Mouse (Mus musculus) gastrocnemius, postnatal 10 days (tissue): ENCODE measurements at regions not wholly inside any gene's neighbourhood (a gene's known extent, or its start where the extent isn't known, plus 50 kb on each side); places are given as distances from the start of the nearest gene placed in this dataset.

Source experiments
- DNase-seq: peaks from one replicate; pipeline ENCODE4 v3.0.0; 2021; ENCODE audit warnings: mixed read lengths

GRCm38 (mm10) chr14:62002131-62002530, 290.3 kb upstream of the Rnaseh2b start:
- DNase-seq: no peak

- DNase-seq: peak; percentile 50
Measured at GRCm38 (mm10) chr14:62003013-62003781, 289.2 kb upstream of the Rnaseh2b start.

DNA sequence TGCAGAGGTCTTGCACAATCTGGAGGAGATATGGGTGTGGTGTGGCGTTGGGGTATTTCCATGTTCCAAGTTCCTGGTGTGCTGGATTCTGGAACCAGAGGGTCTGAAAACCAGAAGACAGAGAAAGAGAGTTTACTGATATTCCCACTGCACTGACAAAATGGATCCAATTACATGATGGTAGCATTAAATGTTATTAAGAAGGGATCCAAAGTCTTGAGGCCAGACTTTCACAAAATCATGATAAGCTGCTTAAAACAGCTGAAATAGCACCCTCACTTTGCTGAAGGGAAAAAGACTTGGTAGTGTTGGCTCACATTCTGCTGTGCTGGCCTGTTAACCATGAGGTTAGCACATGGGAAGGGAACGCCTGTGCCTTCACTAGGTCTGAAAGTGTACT, 288.6 kb upstream of the Rnaseh2b start:
- DNase-seq: no peak

DNA sequence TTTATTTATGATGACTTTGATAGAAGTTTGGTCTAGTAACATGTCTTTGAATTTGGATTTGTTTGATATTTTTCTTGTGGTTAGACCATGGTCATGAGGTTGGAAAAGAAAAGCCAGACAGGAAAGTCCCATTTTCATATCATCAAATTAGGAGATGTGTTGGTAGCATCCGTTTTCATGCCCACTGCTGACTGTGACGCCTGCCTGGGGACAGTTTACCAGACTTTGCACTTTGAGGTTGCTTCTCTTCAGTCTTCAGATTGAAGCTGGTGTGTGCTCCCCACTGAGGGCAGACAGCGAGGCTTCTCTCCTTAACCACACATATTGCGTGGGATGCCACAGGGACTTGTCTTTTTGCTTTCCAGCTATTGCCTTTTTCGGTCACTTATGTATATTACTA, 283.7 kb upstream of the Rnaseh2b start:
- no peak for DNase-seq

GRCm38 (mm10) chr14:62018804-62019203, 273.6 kb upstream of the Rnaseh2b start:
- DNase-seq: no peak

- DNase-seq: no peak
Measured at GRCm38 (mm10) chr14:62020996-62021395, 271.4 kb upstream of the Rnaseh2b start.

GRCm38 (mm10) chr14:62022193-62022592, 270.2 kb upstream of the Rnaseh2b start:
- DNase-seq: no peak

GRCm38 (mm10) chr14:62023022-62023421, 269.4 kb upstream of the Rnaseh2b start:
- DNase-seq: no peak

DNA sequence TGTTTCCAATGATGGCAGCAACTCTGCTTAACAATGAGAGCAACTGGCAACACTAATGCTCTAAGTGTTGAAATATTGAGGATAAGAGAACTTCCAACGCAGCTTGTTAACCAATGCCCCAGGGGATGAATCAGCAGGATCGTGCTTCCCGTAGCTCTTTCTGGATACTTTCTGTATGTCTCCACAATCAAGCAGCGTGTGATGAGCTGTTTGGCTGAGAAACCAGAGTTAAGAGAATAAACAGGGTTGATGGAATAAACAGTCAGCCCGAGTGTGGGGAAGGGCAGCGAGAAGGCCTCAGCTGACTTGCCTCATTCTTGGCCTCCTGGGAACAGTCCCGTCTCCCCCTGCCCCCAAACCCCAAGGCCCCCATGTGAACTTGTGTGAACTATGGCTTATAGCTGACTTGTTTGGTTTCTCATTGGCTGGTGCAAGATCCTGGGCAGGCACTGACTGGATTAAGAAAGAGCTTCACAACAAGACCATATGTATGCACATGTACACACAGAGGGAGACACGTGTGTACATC, 264.6 kb upstream of the Rnaseh2b start:
- no peak for DNase-seq

DNA sequence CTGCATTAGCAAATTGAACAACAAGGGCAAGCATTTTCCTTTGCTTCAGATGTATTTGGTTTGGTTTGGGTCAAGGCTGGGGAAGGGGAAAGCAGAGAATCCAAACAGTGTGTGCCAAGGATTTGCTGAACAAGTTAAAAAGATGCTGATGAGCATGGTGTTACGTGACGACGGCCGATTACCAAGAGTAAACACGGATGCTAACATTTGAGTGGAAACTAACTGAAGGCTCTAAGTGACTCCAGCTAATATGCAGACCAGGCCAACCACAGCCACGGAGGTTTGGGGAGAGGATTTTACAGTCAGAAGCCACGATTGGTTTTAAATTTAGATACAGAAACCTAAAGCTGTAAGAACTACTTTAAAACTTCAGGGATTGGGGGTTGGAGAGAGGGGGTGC, 262.3 kb upstream of the Rnaseh2b start:
- no peak for DNase-seq

DNA sequence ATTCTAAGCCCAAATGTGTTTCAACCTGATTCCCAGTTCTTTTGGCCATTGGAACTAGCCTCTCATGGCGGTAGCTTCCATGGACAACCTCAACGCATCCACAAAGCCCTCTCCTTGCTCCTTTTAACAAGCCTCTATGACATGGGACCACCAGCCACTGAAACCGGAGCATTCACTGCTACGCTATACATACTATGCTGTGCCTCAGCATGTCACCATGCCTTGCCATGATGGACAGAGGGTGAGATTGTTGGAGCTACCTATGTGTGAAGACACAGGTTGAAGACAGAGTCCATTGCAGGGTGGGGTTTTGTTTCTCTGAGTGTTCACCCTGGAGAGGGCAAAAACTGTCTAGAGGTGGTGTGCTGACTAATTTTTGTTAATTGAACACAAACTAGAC, 258.7 kb upstream of the Rnaseh2b start:
- no peak for DNase-seq

DNA sequence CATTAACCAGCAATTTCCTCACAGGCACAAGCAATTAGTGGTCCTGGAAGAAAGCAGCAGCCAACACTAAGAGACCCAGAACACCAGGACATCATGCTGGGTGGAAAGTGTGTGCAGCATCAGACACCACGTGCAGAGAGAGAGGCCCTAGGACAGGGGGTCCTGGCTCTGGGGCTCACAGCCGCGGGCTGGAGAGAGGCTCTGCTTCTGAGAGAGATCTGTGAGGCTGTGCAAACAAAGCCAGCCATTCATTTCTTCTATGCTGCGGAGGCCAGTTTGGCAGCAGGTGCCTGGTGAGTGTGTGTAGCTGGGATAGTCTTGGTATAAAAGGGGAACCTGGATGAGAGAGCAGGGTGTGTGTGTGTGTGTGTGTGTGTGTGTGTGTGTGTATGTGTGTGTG, 257.7 kb upstream of the Rnaseh2b start:
- no peak for DNase-seq

GRCm38 (mm10) chr14:62035416-62035815, 257.0 kb upstream of the Rnaseh2b start:
- DNase-seq: no peak

DNA sequence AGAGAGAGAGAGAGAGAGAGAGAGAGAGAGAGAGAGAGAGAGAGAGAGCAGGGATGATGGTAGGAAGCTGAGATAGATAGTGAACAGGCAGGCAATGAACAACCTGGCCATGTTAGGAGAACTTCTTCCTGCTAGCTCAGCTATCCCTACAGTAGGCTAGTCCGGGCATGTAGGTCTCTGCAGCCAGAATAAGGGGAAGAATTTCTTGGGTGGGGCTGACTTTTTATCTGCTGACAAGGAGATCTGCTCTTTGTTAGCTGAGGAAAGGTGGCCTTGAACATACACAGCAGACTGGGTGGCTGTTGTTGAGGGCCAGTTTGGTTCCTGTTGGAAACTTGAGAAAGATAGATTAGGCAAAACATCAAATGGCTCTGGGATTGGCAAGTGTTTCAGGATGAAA, 254.9 kb upstream of the Rnaseh2b start:
- DNase-seq: no peak

GRCm38 (mm10) chr14:62037917-62038316, 254.5 kb upstream of the Rnaseh2b start:
- DNase-seq: no peak

GRCm38 (mm10) chr14:62042305-62043116, 249.9 kb upstream of the Rnaseh2b start:
- peak; percentile 78 for DNase-seq

DNA sequence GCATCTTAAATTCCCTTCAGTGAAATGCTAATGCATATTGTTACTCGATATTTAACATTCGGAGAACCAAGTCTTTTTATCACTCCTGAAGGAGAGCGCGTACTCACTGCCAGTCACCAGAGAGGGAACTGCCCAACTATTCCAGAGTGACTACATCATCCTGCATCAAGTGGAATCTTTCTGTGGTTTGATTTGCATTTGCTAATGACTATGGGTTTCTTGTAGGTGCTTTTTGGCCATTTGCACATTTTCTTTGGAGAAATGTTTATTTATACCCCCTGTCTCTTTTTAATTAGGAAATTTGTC, 249.3 kb upstream of the Rnaseh2b start:
- DNase-seq: no peak

DNA sequence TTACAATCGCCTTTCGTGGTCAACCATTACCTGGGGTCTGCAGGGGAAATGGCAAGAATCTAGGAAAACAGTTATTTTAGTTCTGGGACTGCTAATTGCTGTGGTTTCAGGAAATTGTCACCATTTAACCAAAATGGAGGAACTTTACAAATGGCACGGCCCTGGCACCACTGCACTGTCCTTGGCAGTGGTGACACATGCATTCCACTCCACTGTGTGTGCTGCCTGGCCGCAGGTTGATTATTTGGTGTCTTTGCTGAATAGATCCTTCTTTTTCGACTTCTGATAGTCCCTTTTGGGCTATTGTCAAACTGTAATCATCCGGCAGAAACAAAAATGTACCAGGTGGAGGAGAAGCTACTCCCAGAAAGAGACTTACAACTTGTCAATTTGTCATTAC, 241.4 kb upstream of the Rnaseh2b start:
- DNase-seq: no peak

GRCm38 (mm10) chr14:62051923-62052322, 240.5 kb upstream of the Rnaseh2b start:
- no peak for DNase-seq

DNA sequence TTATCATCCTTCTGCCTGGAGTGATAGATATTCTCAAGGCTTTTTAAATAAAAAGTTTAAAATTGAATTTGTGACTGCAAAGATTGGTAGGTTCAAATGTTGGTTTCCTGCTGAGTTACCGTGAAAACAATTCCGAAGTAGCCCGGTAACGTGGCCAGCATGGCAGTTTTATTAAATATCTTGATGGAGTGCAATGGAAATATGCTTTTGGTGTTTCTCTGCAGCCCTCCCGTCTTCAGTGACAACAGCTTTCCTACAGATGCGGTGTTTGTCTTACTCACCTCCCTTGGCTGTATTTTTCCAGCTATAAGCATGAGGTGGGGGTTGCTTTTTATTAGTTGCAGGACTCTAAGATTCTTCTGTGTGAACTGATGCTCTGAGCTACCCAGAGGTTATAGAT, 239.4 kb upstream of the Rnaseh2b start:
- DNase-seq: no peak

- no peak for DNase-seq
Measured at GRCm38 (mm10) chr14:62057096-62057495, 235.3 kb upstream of the Rnaseh2b start.

GRCm38 (mm10) chr14:62058100-62058499, 234.3 kb upstream of the Rnaseh2b start:
- DNase-seq: no peak

- DNase-seq: no peak
Measured at GRCm38 (mm10) chr14:62071140-62071539, 221.2 kb upstream of the Rnaseh2b start.

- no peak for DNase-seq
Measured at GRCm38 (mm10) chr14:62084047-62084446, 208.3 kb upstream of the Rnaseh2b start.
